Mouse (Mus musculus): ENCODE measurements around the gene Zbtb17. TPM values are rescaled to one million over a fixed set of nuclear protein-coding genes. Genes with fewer than 3 reads are reported as not detected.

Gene Zbtb17
- total RNA-seq (2021): 10 to 100 TPM; 25.2 to 25.5 TPM
- long read RNA-seq, experiment 1, partial matches to known transcripts: 13 of 21 reads
- long read RNA-seq, experiment 1, other reads (novel, unspliced or antisense): 5 of 21 reads
- long read RNA-seq, experiment 2, transcript Zbtb17-201 (16 exons, 2,722 nt): major isoform, 5 of 26 reads
- long read RNA-seq, experiment 2, partial matches to known transcripts: 15 of 26 reads
- long read RNA-seq, experiment 2, other reads (novel, unspliced or antisense): 6 of 26 reads

DNA sequence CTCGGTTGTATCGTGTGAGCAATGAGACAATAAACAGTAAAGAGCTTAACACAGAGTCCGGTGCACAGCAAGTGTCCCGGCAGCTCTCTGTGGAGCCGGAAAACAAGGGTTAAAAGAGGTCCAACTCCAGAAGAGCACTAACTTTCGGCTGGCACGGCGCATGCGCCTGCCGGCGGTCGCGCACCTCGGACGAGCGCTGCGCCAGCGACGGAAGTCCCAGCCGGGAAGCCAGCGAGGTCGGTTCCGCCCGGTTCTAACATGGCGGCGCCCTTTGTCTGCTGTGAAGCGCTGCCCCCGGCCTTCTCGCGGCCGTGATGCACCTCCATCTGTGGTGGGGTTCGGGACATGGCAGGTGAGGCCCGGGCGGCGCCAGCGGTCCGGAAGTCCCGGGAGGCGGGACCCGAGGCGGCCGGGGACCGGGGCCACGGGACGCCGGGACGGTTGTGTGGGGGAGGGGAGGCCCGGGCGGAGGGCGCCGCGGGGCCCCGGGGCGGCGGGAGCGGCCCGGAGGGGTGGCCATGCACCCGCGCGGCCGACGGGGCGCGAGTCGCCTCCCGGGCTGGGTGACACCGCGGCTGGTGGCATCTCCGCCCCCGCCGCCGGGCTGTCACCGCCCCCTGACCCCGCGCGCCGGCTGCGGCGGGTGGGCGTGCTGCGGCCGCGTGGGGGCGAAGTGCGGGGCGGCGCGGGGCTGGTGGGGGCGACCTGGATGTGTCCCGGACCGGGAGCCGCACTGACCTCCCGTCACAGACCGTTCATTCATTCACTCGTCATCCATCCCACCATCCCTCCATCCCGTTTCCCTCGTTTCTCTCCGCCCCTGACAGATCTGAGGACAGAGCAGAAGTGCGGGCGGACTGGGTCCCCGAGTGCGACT lies at the start of gene Zbtb17:
TSS of gene Zbtb17 (plus strand) at position 204 of the 877 bp plus-strand sequence.
- intact Hi-C loops (cut with DNase I): no loop called here
- DNase-seq: peak; percentile 83 to 86

DNA sequence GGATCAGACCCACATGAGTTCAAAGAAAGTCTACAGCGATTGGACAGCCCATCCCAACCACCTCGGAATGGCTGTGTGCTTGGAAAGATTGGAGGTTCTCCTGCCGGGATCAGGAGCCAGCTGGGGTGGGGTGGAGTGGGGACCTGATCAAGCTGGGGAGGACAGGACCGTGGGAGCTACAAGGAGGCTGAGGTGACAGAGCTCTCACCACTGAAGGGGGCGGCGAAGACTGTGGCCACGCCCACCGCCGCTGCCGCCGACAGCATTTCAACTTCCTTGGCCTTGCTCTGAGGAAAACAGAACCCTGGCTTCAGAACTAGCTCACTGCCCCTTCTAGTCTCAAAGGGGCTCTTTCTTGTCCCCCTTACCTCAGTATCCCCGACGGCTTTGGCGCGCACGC lies 49.7 kb upstream of the Zbtb17 start:
- intact Hi-C loops (cut with DNase I): no loop called here
- no peak for DNase-seq

DNA sequence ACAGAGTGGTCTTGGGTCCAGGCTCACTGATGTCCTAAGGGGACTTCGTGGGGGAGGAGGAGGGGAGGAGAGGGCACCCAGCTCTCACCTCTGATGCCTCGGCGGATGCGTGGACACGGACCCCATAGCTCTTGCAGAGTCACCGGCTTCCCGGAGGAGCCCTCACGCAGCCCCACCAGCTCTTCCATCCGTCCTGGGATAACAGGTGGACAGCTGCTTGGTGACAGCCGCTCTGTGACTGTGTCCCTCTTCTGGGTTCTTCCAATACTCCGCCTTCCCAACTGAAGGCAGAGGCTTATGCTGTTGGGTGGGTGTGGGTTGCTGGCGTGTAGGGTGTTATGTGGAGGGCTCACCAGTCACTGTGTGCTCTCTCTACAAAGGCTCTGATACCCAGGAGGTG lies 46.6 kb upstream of the Zbtb17 start:
- intact Hi-C loops (cut with DNase I): no loop called here
- no peak for DNase-seq

DNA sequence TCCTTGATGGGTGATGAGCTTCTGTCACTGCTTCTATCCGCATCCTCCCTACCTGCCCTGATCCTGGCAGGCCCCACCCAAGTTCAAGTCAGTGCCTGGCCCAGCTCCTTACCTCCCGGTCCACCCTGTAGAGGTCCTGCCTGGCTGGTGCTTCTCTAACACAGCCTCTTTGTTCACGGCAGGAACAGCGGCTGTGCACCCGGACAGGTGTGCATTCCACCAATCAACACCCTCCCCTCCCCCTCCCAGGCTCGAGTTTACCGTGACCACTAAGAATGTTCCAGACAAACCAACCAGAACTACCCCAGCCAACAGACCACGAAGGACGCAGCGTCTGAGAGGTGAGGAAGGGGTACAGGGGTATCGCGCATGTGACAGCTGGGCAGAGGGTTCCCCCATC lies 45.9 kb upstream of the Zbtb17 start, which contains the start of gene Clcnka:
TSS of gene Clcnka (minus strand) at position 180 of the 400 bp plus-strand sequence.
- intact Hi-C loops (cut with DNase I): no loop called here
- DNase-seq: no peak

DNA sequence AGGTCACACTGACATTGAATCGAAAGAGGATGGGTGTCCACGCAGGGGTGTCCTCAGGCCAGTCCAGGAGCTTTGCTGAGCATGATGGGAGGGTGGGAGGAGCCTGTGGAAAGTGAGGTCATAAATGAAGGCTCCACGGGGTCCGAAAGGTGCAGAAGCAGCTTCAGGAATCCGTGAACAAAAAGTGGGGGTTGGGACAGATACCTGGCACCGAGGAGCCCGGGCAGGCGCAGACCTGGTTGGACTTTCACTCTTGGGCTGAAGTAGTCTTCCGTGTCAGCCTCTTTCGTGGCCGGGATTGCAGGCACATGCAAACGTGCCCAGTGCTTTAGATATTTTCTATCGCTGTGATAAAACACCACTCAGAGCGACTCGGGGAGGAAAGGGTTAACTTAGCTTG lies 44.3 kb upstream of the Zbtb17 start:
- intact Hi-C loops (cut with DNase I): loop anchor here (5.0 kb wide), 1 partner anchor 162 kb away; no protein-coding TSS in a partner anchor
- DNase-seq: no peak

DNA sequence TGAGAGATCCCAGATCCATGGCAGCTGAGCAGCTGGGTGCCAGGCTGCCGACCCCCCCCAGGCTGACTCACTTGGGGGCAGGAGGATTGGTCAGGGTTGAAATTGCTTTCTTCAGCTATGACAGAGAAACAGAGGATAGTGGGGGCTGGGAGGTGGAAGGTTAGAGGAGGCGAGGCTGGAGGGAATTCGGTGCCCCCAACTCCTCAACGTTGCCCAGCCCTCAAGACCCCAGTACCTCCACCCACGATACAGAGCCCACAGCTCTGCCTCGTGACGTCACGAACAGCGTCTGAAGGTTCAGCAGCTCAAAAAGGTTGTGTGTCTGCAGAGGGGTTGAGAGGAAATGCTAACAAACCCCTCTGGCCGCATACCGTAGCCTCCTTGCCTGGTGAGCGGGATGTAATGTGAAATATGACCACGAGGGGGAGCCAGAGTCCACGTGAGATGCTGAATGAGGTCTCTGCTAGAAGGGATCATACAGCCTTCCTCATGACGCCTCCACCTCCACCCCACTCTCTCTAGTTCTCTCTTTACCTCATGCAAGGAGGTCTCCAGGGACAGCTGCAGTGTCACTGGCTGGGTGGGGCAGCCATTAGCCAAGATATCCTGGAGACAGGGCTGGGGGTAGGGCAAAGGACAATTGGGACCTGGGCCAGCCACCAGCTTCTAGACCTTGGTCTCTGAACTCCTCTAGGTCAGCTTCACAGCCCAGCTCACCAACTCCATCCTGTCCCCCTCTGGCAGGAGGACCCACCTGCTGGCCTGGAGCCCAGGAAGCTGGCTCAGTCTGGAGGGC lies 39.7 kb upstream of the Zbtb17 start:
- intact Hi-C loops (cut with DNase I): loop anchor here (2.0 to 5.0 kb wide), 3 partner anchors 26 to 170 kb away; no protein-coding TSS in a partner anchor
- peak; percentile 81 to 86 for DNase-seq

DNA sequence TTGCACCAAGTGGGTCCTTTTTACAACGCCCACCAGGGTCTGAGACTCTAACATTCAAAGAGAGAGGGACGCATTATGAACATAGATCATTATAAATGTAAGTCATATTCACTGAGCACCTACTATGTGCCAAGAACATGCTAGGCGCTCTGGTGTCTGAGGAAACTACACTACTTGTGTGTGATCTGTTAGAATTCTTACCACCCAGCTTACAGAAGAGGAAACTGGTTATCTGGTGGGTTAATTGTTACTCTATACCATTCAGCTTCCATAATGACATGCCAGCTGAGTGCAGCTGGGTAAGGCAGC lies 39.2 kb upstream of the Zbtb17 start:
- intact Hi-C loops (cut with DNase I): loop anchor here (2.0 kb wide), 2 partner anchors 26 to 170 kb away; no protein-coding TSS in a partner anchor
- no peak for DNase-seq

DNA sequence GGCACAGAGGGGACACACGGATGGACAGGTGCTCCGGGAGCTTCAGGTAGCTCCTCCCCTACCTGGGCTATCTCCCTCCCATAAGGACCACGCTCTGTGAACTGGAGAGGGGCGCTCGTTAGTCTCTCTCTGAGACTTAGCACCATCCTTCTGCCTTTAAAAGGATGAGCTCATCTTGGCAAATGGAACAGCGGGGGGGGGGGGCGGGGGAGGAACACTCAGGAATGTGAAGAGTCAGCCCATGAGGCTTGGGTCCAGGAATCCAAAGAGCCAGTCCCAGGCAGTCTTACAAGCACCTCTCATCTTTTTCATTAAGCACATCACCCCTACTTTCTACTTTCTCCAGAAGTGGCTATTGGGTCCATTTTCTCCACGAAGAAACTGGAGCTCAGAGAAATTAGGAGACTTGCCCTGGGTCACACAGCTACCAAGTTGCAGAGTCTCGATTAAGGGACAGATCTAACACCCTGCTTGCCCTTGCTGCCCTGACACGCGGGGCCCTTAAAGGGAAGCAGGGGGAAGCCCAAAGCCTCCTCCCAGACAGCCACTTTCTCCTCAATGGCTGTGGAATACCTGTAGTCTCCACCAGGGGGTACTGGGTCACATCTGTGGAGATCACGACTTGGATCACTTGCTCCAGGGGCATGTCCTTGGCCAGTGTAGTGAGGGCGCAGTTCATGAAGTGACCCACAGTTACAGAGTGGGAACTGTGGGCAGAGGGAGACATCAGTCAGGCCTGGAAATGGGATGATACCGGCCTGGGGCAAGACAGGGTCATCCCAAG lies 37.7 kb upstream of the Zbtb17 start:
- intact Hi-C loops (cut with DNase I): no loop called here
- peak; percentile 37 to 50 for DNase-seq

DNA sequence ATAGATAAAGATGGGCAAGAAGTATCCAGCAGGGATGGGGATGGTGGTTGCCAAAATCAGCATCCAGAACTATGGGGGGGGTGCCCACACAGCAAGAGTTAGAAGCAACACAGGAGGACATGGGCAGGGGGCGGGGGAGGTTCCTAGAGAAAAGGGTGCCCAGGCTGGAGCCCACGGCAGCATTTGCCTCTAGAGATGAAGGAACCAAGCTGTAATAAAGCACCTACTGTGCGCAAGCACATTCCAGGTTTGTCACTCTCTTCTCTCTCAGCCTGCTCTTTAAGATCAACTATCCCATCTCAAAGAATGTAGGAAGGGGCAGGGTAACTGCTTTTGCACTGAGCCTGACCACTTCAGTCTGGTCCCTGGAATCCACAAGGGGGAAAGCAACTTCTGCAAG lies 35.9 kb upstream of the Zbtb17 start:
- intact Hi-C loops (cut with DNase I): no loop called here
- DNase-seq: no peak

DNA sequence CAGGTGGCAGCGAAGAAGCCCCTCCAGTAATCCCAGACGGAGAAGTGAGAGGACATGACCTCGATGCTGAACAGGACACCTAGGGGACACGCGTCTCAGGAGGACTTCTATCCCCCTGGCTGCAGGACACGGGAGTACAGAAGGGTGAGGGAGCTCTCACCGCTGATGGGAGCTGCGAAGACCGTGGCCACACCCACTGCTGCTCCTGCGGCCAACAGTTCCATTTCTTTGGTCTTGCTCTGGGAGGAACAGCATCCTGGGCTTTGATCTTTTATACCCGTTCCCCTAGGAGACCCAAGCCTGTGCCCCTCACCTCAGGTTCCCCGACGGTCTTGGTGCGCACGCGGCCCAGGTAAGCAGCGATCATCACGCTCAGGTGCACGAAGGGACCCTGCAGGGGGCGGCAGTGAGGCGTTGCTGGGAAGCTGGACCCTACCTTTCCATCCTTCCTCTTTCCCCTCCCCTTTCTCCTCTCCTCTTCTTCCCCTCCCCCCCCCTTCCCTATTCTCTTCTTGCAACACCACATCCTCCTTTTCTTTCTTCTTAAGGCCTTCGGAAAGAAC lies 32.9 kb upstream of the Zbtb17 start:
- no peak for DNase-seq
- intact Hi-C loops (cut with DNase I): no loop called here

DNA sequence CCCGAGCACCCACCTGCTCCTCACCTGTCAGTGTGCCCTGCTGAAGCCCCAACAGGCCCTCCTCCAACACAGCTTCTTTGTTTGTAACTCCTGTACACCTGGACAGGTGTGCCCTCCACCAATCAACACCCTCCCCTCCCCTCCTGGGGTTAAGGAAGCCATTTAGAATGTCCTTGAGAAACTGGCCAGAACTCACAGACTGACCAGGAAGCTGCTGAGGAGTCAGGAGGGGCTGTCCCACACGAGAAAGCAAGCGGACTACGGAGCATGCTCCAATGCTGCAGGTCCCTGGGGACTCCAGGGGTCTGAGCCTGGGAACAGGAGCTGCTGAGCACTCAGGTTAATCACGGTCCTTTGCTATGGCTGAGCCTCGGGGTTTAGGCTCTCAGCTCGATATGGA lies 28.5 kb upstream of the Zbtb17 start, which contains the start of gene Clcnkb:
TSS of gene Clcnkb (minus strand) at position 91 of the 400 bp plus-strand sequence.
- no peak for DNase-seq
- intact Hi-C loops (cut with DNase I): no loop called here

DNA sequence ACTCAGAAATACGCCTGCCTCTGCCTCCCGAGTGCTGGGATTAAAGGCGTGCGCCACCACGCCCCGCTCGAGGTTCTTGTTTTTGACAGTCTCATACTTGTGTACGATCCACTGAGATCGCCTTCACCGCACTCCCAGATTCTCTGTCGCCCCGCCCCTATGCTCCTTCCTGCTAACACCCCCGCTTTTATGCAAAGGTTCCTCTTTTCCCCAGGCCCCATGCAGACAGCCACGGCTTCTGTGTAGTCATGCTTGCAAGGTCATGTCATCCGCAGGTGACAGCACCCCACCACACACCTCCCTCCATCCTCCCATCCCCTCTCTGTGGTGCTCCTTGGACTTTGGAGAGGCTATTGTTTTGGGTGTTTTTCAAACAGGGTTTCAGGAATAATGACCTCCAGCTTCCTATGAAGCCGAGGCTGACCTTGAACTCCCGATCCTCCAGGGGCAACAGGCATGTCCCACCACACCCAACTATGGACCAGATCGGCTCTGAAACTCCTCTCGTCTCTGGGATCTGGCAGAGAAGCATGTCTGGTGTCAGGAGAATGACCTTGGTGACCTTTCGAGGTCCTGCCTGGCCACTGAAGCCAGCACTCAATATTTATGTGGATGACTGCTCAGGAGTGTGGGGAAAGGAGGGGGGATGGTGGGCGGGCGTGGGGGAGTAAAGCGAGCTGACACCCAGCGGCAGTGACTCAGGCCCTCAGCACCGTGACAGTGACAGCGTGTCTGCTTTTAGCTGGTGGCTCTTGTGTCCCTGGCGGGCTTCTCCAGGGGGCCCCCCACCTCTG lies 24.9 kb upstream of the Zbtb17 start:
- intact Hi-C loops (cut with DNase I): no loop called here
- no peak for DNase-seq

DNA sequence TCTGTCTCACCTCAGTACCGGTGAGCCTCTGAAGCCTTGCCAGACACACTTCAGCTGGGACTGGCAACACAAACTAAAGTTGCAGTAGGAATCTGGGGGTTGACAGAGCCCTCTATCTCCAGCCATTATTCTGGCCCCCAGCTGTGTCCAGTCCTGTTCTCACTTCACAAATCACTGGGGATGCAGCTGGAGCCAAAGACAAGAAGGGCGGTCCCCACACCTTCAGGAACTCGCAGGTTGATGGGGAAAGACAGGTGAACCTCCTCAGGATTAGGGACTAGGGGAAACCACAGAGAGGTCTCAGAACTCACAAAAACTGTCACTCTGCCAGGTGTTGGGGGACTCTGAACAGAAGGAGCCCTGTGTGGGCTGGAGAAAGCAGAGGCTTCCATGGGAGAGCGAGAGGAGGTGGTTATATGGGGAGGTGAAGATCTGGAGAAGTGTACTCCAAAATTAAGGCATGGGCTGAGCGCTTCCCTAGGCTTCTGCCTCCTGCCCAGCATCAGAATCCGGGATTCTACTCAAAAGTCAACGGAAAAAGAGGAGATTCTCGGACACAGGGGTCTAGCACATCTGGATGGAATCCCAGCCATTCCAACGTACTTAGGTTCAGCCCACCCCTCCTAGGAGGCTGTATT lies 24.1 kb upstream of the Zbtb17 start, which contains the start of gene Hspb7:
TSS of gene Hspb7 (plus strand) at position 588 of the 638 bp plus-strand sequence.
- intact Hi-C loops (cut with DNase I): no loop called here
- no peak for DNase-seq

DNA sequence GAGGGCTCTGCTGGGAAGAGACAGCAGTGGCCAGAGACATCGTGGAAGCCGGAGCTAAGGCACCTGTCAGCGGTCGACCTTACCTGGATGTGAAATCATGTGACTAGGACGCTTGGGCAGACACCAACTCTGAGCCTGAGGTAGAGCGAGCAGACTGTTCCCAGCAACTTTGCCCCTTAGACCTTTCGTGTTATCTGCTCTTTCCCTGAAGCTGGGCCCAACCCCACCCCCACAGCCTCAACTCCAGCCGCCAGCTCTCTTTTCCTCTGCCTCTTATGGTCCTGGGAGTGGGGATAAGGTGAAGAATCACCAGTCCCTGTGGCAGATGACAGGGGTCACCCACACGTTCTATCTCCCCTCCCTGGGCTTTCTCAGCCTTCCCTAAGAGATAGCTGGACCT lies 23.6 kb upstream of the Zbtb17 start:
- intact Hi-C loops (cut with DNase I): no loop called here
- DNase-seq: no peak

DNA sequence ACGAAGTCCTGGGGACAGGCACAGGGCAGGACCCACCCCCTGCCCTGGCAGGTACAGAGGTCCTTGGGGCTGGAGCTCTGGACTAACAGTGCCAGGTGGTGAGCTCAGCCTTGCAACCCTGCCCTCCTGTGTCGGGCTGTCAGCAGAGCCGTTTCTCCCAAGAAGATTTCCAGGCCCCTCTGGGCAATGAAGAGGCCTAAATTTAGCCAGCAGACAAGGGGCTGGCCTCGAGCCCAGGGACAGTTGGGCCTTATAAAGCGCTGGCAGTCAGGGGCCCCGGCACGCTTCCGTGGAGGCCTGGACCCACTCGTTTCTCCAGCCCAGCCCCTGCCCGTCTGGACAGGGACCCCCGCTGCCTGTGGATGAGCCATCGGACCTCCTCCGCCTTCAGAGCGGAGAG lies 23.0 kb upstream of the Zbtb17 start:
- intact Hi-C loops (cut with DNase I): no loop called here
- peak; percentile 62 to 65 for DNase-seq

DNA sequence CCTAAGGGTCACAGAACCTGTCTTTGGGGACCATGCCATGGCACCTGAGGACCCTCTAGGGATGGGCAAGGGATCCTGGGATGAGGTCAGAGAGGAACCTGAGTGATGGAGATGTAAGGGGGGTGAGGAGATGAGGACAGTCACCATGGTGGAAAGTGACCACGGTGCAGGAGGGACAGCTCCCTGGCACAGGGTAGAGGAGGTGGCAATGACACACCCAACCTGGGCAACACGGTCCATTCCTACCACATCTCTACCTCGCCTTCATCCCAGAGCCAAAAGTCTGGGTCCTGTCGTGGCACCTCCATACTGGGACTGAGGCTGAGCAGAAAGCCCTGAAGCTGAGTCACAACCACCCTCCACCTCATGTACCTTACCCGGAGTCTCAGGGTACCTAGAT lies 21.6 kb upstream of the Zbtb17 start:
- intact Hi-C loops (cut with DNase I): no loop called here
- no peak for DNase-seq

DNA sequence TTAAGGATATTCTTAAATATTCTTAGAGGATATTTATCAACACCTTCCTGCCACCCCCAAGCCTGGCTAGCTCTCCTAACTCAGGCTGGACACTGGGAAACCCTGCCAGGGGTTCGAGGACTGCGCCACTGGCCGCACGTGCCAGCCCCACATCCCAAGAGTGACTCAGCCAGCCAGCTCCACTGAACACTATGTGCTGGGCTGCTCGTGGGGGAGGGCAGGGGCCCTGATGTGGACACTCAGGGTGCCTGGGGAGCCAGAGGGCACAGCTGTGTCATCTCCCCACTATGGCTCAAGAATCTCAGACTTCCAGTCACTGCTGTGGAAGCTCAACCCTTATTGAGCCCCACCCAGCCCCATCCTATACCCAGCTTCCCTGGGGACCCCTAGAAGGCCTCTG lies 21.2 kb upstream of the Zbtb17 start:
- intact Hi-C loops (cut with DNase I): no loop called here
- DNase-seq: no peak

DNA sequence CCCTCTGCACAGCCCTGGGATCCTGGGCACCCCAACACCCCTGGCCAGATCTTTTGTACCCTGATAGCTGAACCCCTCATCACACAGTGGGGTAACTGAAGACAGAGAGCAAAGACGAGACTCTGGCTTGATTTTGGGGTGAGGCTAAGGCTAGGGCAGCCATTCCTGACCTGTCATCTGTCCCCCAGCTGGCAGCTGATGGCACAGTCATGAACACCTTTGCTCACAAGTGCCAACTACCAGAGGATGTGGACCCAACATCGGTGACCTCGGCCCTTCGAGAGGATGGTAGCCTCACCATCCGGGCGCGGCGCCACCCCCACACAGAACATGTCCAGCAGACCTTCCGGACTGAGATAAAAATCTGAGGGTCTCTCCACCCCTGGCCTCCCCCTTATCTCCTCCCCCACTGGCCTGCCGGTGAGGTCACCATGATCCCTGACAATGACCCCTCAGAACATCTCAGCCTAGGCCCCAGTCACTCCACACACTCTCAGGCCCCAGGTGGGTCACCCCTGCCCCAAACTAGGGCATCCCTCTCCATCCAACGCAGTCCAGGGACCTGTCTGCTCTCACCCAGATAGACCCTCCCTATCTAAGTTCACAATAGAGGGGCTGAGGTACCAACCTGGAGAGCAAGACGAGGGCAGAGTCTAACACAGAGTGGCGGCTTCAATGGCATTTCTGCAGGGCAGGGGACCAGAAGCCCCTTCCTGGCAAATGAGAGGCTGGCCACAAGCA lies 20.6 kb upstream of the Zbtb17 start:
- intact Hi-C loops (cut with DNase I): no loop called here
- no peak for DNase-seq

All from gastrocnemius, postnatal 36 days (tissue).